Mouse (Mus musculus): ENCODE data around the gene Prss53. TPM values are rescaled to one million over a fixed set of nuclear protein-coding genes. Genes with fewer than 3 reads are reported as not detected.

Gene Prss53
- total and polyA plus RNA-seq, 3 experiments, result 0.76 to 3.8 (median 1.2) TPM

DNA sequence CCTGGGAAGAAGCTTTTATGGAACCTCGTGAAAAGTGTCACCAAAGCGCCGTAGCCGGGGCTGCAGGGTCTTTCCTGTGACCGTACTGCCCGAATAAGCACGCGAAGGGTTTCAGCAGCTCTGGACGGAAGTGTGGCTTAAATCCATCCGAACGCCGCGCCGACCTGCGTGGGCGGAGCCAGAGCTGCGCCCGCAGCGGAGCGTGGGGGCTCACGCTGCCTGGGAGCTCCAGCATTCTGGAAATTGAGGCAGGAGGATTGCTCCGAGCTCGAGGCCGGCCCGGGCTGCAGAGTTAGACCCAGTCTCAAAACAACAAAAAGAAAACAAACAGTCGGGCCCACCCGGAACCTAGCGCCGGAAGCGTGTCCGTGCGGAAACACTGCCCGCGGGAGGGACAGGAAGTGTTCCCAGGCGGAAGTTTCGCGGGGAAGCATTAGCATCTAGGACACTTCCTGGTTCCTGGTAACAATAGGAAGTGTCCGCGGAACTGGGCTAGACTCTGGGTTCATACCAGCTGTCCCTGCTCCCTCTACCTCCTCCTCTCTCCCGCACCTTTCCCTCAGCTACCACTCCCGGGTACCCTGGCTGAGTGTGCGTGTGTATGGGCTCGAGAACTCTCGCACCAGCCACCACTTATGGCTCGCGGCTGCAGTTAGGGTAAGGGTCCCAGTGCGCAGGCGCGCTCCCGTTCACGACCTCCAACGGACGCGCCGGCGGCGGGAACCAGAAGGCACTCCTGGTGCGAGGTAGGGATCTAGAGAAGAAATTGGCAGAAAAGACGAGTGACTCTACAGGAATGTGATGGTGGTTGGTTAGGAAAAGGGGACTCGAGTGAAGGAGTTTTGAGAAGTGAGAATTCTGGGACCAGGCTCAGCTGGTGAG is 14.1 kb downstream of the Prss53 start, which contains the start of gene Zfp668:
Gene Zfp668 (minus strand): TSS at position 362 of the 882 bp plus-strand sequence.
- Histone ChIP-seq H3K79me2 (replicated peaks; ENCODE audit: control insufficient read depth, insufficient read depth, low read length) (peaks cover 2% of the 10 kb centered on the region; the same call in 1 of the 2 replicates), H3K27ac (peak within 1 kb of the TSS; percentile 94), H3K9ac (ENCODE audit: low read depth, low read length) (peak within 1 kb of the TSS; percentile 92), H3K4me1 (ENCODE audit: control insufficient read depth, insufficient read depth, low read length) (peaks cover 3% of the 10 kb centered on the region), H3K36me3 (ENCODE audit: control insufficient read depth, insufficient read depth, low read length) (no peaks in the 10 kb centered on the region; the same call in 1 of the 2 replicates), H3K4me3 (peak within 1 kb of the TSS; percentile 98), H3K27me3 (ENCODE audit: control insufficient read depth, insufficient read depth, low read length) (no peaks in the 10 kb centered on the region)
- TF ChIP-seq POLR2A (IDR thresholded peaks at IDR 0.05; ENCODE audit: insufficient read depth, low read depth, low read length) (peak; percentile 82), CTCF (IDR thresholded peaks at IDR 0.05) (no peak), EP300 (IDR thresholded peaks at IDR 0.05; ENCODE audit: insufficient read depth, low read depth, low read length) (peak; percentile 93; the same call in 1 of the 2 replicates)
- WGBS, result under 1% methylated on average over 60 of the region's 60 CpGs
- peak; percentile 91 to 92 for DNase-seq
- intact Hi-C loops (cut with DNase I), result loop anchor here (1.0 to 5.0 kb wide), 5 partner anchors 36 to 399 kb away; partner anchors contain the start of genes Fbrs, Hsd3b7, Kat8 and Setd1a

DNA sequence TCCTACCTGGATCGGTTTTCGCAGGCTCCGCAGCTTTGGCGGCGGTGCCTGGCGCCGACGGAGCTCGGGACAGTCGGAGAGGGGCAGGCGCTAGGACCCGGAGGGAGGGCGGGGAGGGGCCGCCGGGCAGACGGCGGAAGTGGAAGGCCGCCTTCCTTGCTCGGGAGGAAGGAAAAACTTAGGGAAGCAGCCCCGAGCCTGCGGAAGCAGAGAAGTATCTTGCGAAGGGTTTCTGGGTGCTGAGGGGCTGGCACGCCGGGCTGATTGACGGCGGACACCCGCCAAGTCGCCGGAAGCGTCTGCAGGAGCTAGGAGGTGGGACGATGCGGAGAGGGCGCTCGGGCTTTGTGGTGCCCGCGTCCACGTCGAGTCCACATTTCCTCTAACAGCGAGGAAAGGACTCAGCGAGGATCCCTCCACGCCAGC is 14.7 kb downstream of the Prss53 start, which contains the start of gene Zfp646:
Gene Zfp646 (plus strand): TSS at position 181 of the 426 bp plus-strand sequence.
- no peaks in the 10 kb centered on the region; the same call in 1 of the 2 replicates for H3K36me3 ChIP-seq (ENCODE audit: control insufficient read depth, insufficient read depth, low read length)
- peak; percentile 84 to 87 for DNase-seq
- under 1% methylated on average over 41 of the region's 41 CpGs for WGBS
- intact Hi-C loops (cut with DNase I), result loop anchor here (1.0 to 5.0 kb wide), 5 partner anchors 37 to 399 kb away; partner anchors contain the start of genes Fbrs, Hsd3b7, Kat8 and Setd1a
- peak within 1 kb of the TSS; percentile 98 for H3K4me3 ChIP-seq
- no peaks in the 10 kb centered on the region for H3K27me3 ChIP-seq (ENCODE audit: control insufficient read depth, insufficient read depth, low read length)
- H3K27ac ChIP-seq, result peak within 1 kb of the TSS; percentile 94
- peaks cover 2% of the 10 kb centered on the region; the same call in 1 of the 2 replicates for H3K79me2 ChIP-seq (replicated peaks; ENCODE audit: control insufficient read depth, insufficient read depth, low read length)
- H3K4me1 ChIP-seq (ENCODE audit: control insufficient read depth, insufficient read depth, low read length), result peaks cover 3% of the 10 kb centered on the region
- no peak for TF ChIP-seq CTCF (IDR thresholded peaks at IDR 0.05)
- TF ChIP-seq EP300 (IDR thresholded peaks at IDR 0.05; ENCODE audit: insufficient read depth, low read depth, low read length), result no peak
- peak; percentile 60 for TF ChIP-seq POLR2A (IDR thresholded peaks at IDR 0.05; ENCODE audit: insufficient read depth, low read depth, low read length)
- H3K9ac ChIP-seq (ENCODE audit: low read depth, low read length), result peak within 1 kb of the TSS; percentile 92

DNA sequence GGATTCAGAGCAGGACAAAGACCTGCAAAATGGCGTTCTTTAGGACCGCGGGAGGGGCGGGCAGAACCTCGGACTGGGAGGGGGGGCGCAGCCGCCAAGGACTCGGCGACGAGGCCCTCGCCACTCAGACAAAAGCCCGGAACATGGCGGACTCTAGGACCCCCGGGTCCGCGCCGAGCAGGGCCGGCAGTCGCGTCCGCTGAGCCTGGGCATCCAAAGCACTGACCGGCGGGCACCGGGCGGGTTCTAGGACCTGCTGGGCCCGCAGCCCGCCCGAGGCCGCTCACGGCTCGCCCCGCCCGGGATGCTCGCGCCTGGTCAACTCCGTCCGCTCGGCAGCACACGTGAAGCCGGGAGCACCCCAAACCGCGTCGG is 15.2 kb downstream of the Prss53 start:
- intact Hi-C loops (cut with DNase I), result loop anchor here (1.0 to 5.0 kb wide), 6 partner anchors 33 to 398 kb away; partner anchors contain the start of genes Fbrs, Hsd3b7, Kat8 and Setd1a
- Histone ChIP-seq H3K79me2 (replicated peaks; ENCODE audit: control insufficient read depth, insufficient read depth, low read length) (peaks cover 2% of the 10 kb centered on the region; the same call in 1 of the 2 replicates), H3K4me1 (ENCODE audit: control insufficient read depth, insufficient read depth, low read length) (peaks cover 3% of the 10 kb centered on the region), H3K9ac (ENCODE audit: low read depth, low read length) (peak overlapping the region; percentile 92), H3K36me3 (ENCODE audit: control insufficient read depth, insufficient read depth, low read length) (no peaks in the 10 kb centered on the region; the same call in 1 of the 2 replicates), H3K4me3 (peak overlapping the region; percentile 98), H3K27ac (peak overlapping the region; percentile 94), H3K27me3 (ENCODE audit: control insufficient read depth, insufficient read depth, low read length) (no peaks in the 10 kb centered on the region)
- WGBS, result under 1% methylated on average over 43 of the region's 43 CpGs
- TF ChIP-seq EP300 (IDR thresholded peaks at IDR 0.05; ENCODE audit: insufficient read depth, low read depth, low read length) (0 out of 2 replicates have a peak, but pooled peaks have one; percentile 13), CTCF (IDR thresholded peaks at IDR 0.05) (no peak), POLR2A (IDR thresholded peaks at IDR 0.05; ENCODE audit: insufficient read depth, low read depth, low read length) (peak; percentile 39; the same call in 1 of the 2 replicates)
- DNase-seq, result peak; percentile 95 to 96

DNA sequence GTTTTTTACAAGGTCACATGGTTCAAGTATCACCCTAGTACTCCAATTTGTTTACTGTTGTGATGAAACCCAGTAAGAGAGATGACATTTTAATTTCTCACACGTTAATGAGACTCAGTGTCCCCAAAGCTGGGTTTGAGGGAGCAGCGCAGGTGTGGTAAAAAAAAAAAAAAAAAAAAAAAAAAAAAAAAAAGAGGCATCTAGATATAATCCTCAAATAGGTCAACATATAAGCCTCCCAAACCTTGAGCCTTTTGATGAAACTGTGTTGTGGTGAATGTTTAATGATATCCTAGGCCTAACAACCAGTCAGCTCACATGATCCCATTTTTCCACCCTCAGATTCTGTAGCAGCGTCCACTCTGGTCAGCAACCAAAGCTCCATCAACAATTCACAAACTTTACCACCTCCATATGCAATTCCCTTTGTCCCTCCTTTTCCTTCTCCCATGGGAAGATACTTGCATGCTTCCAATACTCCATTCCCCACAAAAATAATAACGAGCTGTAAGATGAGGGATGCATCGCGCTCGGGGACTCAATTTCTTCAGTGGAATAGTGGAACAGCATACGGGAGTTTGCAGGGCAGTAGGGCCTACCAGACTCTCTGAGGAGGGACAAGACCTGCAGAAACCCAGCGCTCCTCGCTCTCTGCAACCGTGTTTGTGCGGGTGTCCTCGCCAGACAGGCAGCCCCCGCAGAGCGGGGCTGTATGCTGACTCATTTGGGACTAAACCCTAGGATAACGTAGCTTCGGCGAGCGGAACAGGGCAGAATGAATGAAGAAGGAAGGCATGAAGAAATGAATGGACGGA is 15.8 kb downstream of the Prss53 start:
- WGBS, result 6% methylated on average over 20 of the region's 20 CpGs
- TF ChIP-seq POLR2A (IDR thresholded peaks at IDR 0.05; ENCODE audit: insufficient read depth, low read depth, low read length), result no peak
- no peak for TF ChIP-seq CTCF (IDR thresholded peaks at IDR 0.05)
- no peak for TF ChIP-seq EP300 (IDR thresholded peaks at IDR 0.05; ENCODE audit: insufficient read depth, low read depth, low read length)
- intact Hi-C loops (cut with DNase I), result loop anchor here (1.0 to 5.0 kb wide), 4 partner anchors 33 to 398 kb away; partner anchors contain the start of genes Fbrs, Setd1a and Zfp629
- peaks cover 3% of the 10 kb centered on the region for H3K4me1 ChIP-seq (ENCODE audit: control insufficient read depth, insufficient read depth, low read length)
- H3K36me3 ChIP-seq (ENCODE audit: control insufficient read depth, insufficient read depth, low read length), result no peaks in the 10 kb centered on the region; the same call in 1 of the 2 replicates
- no peaks in the 10 kb centered on the region for H3K27me3 ChIP-seq (ENCODE audit: control insufficient read depth, insufficient read depth, low read length)
- peaks cover 2% of the 10 kb centered on the region; the same call in 1 of the 2 replicates for H3K79me2 ChIP-seq (replicated peaks; ENCODE audit: control insufficient read depth, insufficient read depth, low read length)
- H3K27ac ChIP-seq, result peak overlapping the region; percentile 94; the same call in 1 of the 2 replicates
- DNase-seq, result no peak
- peak overlapping the region; percentile 98 for H3K4me3 ChIP-seq
- H3K9ac ChIP-seq (ENCODE audit: low read depth, low read length), result peak overlapping the region; percentile 56

Measured in heart, adult 2 months (tissue).